Mouse (Mus musculus) spleen, postnatal 4 days (tissue): ENCODE measurements at regions not wholly inside any gene's neighbourhood (a gene's known extent, or its start where the extent isn't known, plus 50 kb on each side); places are given as distances from the start of the nearest gene placed in this dataset.
A peak's percentile ranks its signal among the peaks of the same experiment; 100 is the strongest.

Experiments used
- DNase-seq, 2 experiments: peaks; one replicate each; pipeline ENCODE4 v3.0.0; 2022; ENCODE audit warnings: low spot score in 2 of 2

- peak in 1 of 2 experiments; percentile 52 for DNase-seq
Observed at GRCm38 (mm10) chr16:10098511-10098910, 71.5 kb upstream of the Rpl39l start.

GRCm38 (mm10) chr16:10088461-10089353, 81.3 kb upstream of the Rpl39l start:
- DNase-seq = peak in 1 of 2 experiments; percentile 38

GRCm38 (mm10) chr16:10086341-10086740, 83.7 kb upstream of the Rpl39l start:
- DNase-seq = peak in 1 of 2 experiments; percentile 40

GRCm38 (mm10) chr16:10085429-10085828, 84.6 kb upstream of the Rpl39l start:
- no peak for DNase-seq

- no peak for DNase-seq
Observed at GRCm38 (mm10) chr16:10081751-10082150, 86.4 kb upstream of the Grin2a start.

- DNase-seq = no peak
Observed at GRCm38 (mm10) chr16:10080121-10080679, 84.8 kb upstream of the Grin2a start.

- DNase-seq = peak; percentile 17 to 65
Observed at GRCm38 (mm10) chr16:10073158-10073557, 77.8 kb upstream of the Grin2a start.

GRCm38 (mm10) chr16:10063491-10063890, 68.1 kb upstream of the Grin2a start:
- DNase-seq = no peak

- no peak for DNase-seq
Observed at GRCm38 (mm10) chr16:10058094-10058493, 62.7 kb upstream of the Grin2a start.
